Mouse (Mus musculus): ENCODE results near the gene Lect2. TPM values are rescaled to one million over a fixed set of nuclear protein-coding genes. Genes with fewer than 3 reads are reported as not detected.

Gene Lect2
- polyA plus RNA-seq, 1 experiment: not detected

DNA sequence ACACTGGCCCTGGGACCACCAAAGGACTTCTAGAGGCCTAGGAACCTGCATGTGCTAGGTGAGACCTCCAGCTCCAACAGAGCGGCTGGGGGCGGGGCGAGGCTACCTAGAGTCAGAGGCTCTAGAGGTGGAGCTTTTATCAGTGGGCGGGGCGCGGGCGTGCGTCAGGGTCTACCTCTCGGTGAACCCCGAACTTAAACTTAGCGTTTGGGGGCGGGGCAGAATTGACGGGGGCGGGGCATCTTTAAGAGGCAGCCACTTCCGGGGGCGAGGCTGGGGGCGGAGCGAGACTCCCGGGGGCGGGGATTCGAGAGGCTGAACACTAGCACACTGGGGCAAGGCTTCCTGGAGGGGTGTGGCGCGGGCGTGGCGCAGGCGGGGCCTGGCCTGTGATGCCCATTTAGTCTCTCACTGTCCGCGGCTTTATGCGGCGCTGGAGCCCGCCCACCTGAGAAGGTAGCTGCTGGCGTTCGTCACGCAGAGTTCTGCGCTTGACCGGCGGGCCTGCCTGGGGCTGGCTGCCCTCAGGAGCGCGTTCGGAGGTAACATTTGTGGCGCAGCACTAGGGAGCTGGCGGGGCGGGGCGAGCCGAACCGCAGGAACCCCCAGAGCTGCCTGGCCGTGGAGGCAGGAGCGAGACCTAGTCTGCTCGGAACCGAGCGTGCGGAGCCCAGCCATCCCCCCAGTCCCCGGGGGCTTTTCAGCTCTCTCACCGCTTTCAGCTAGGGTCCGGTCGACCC, 26.1 kb downstream of the Lect2 start, which contains the start of gene Fbxl21:
TSS of gene Fbxl21 (plus strand) at position 392 of the 740 bp plus-strand sequence.
- H3ac ChIP-seq (ENCODE audit: control insufficient read depth, insufficient read length, low read depth): peak within 1 kb of the TSS; percentile 46
- H3K4me3 ChIP-seq (ENCODE audit: insufficient read depth, poor library complexity, severe bottlenecking): peak within 1 kb of the TSS; percentile 25
- no peaks in the 10 kb centered on the region for H3K79me2 ChIP-seq (ENCODE audit: control insufficient read depth, insufficient read depth)
- TF ChIP-seq FOSL1 (IDR thresholded peaks at IDR 0.05; ENCODE audit: insufficient read depth, low read length, poor library complexity, severe bottlenecking) (no peak), CTCF (IDR thresholded peaks at IDR 0.05; ENCODE audit: control insufficient read depth, insufficient read depth, insufficient read length) (no peak), CEBPB (IDR thresholded peaks at IDR 0.05; ENCODE audit: low read depth) (no peak), USF1 (IDR thresholded peaks at IDR 0.05; ENCODE audit: low read depth) (no peak), MYOG (IDR thresholded peaks at IDR 0.05; ENCODE audit: control insufficient read depth, extremely low read depth, insufficient read length) (no peak), MYOD1 (IDR thresholded peaks at IDR 0.05; ENCODE audit: control insufficient read depth, insufficient read length, low read depth) (no peak), MAX (IDR thresholded peaks at IDR 0.05) (no peak)
- no peaks in the 10 kb centered on the region for H3K79me3 ChIP-seq (ENCODE audit: low read depth)
- peaks cover 8% of the 10 kb centered on the region for H3K27me3 ChIP-seq (ENCODE audit: control insufficient read depth, insufficient read depth, insufficient read length)
- H3K36me3 ChIP-seq (ENCODE audit: control insufficient read depth, insufficient read depth): no peaks in the 10 kb centered on the region

GRCm38 (mm10) chr13:56516816-56517215, 31.5 kb downstream of the Lect2 start:
- H3K79me3 ChIP-seq (ENCODE audit: low read depth): no peaks in the 10 kb centered on the region
- no peaks in the 10 kb centered on the region for H3K79me2 ChIP-seq (ENCODE audit: control insufficient read depth, insufficient read depth)
- no peak overlapping the region for H3K4me3 ChIP-seq (ENCODE audit: insufficient read depth, poor library complexity, severe bottlenecking)
- peaks cover 4% of the 10 kb centered on the region for H3K27me3 ChIP-seq (ENCODE audit: control insufficient read depth, insufficient read depth, insufficient read length)
- no peaks in the 10 kb centered on the region for H3K36me3 ChIP-seq (ENCODE audit: control insufficient read depth, insufficient read depth)
- TF ChIP-seq MAX (IDR thresholded peaks at IDR 0.05) (no peak), MYOD1 (IDR thresholded peaks at IDR 0.05; ENCODE audit: control insufficient read depth, insufficient read length, low read depth) (no peak), CTCF (IDR thresholded peaks at IDR 0.05; ENCODE audit: control insufficient read depth, insufficient read depth, insufficient read length) (no peak), MYOG (IDR thresholded peaks at IDR 0.05; ENCODE audit: control insufficient read depth, extremely low read depth, insufficient read length) (no peak), FOSL1 (IDR thresholded peaks at IDR 0.05; ENCODE audit: insufficient read depth, low read length, poor library complexity, severe bottlenecking) (no peak), USF1 (IDR thresholded peaks at IDR 0.05; ENCODE audit: low read depth) (no peak), CEBPB (IDR thresholded peaks at IDR 0.05; ENCODE audit: low read depth) (no peak)
- H3ac ChIP-seq (ENCODE audit: control insufficient read depth, insufficient read length, low read depth): no peak overlapping the region

GRCm38 (mm10) chr13:56516311-56516710, 32.0 kb downstream of the Lect2 start:
- H3K4me3 ChIP-seq (ENCODE audit: insufficient read depth, poor library complexity, severe bottlenecking): no peak overlapping the region
- H3K79me2 ChIP-seq (ENCODE audit: control insufficient read depth, insufficient read depth): no peaks in the 10 kb centered on the region
- H3K79me3 ChIP-seq (ENCODE audit: low read depth): no peaks in the 10 kb centered on the region
- peaks cover 4% of the 10 kb centered on the region for H3K27me3 ChIP-seq (ENCODE audit: control insufficient read depth, insufficient read depth, insufficient read length)
- H3K36me3 ChIP-seq (ENCODE audit: control insufficient read depth, insufficient read depth): no peaks in the 10 kb centered on the region
- H3ac ChIP-seq (ENCODE audit: control insufficient read depth, insufficient read length, low read depth): no peak overlapping the region
- TF ChIP-seq MYOG (IDR thresholded peaks at IDR 0.05; ENCODE audit: control insufficient read depth, extremely low read depth, insufficient read length) (no peak), USF1 (IDR thresholded peaks at IDR 0.05; ENCODE audit: low read depth) (no peak), FOSL1 (IDR thresholded peaks at IDR 0.05; ENCODE audit: insufficient read depth, low read length, poor library complexity, severe bottlenecking) (no peak), MYOD1 (IDR thresholded peaks at IDR 0.05; ENCODE audit: control insufficient read depth, insufficient read length, low read depth) (no peak), CTCF (IDR thresholded peaks at IDR 0.05; ENCODE audit: control insufficient read depth, insufficient read depth, insufficient read length) (no peak), MAX (IDR thresholded peaks at IDR 0.05) (no peak), CEBPB (IDR thresholded peaks at IDR 0.05; ENCODE audit: low read depth) (no peak)

DNA sequence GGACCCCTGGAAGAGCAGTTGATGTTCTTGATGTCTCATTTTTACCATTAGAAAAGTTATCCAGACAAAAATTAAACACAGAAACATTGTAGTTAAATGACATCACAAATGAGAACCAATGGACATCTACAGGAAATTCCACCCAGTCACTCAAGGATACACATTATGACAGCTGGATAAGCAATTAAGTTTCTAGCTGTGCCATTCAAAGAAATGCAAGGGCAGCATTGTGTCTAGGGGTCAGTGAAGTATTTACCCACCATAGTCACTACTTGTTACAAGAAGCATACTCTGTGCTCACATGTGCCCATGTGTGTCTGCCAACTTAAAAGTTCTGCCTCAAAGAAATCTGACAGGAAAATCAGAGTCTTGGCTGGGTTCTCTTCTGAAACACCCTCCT, 34.7 kb downstream of the Lect2 start:
- no peak overlapping the region for H3ac ChIP-seq (ENCODE audit: control insufficient read depth, insufficient read length, low read depth)
- peaks cover 4% of the 10 kb centered on the region for H3K27me3 ChIP-seq (ENCODE audit: control insufficient read depth, insufficient read depth, insufficient read length)
- no peak overlapping the region for H3K4me3 ChIP-seq (ENCODE audit: insufficient read depth, poor library complexity, severe bottlenecking)
- H3K79me2 ChIP-seq (ENCODE audit: control insufficient read depth, insufficient read depth): no peaks in the 10 kb centered on the region
- TF ChIP-seq USF1 (IDR thresholded peaks at IDR 0.05; ENCODE audit: low read depth) (no peak), MYOG (IDR thresholded peaks at IDR 0.05; ENCODE audit: control insufficient read depth, extremely low read depth, insufficient read length) (no peak), CTCF (IDR thresholded peaks at IDR 0.05; ENCODE audit: control insufficient read depth, insufficient read depth, insufficient read length) (no peak), MAX (IDR thresholded peaks at IDR 0.05) (no peak), MYOD1 (IDR thresholded peaks at IDR 0.05; ENCODE audit: control insufficient read depth, insufficient read length, low read depth) (no peak), CEBPB (IDR thresholded peaks at IDR 0.05; ENCODE audit: low read depth) (no peak), FOSL1 (IDR thresholded peaks at IDR 0.05; ENCODE audit: insufficient read depth, low read length, poor library complexity, severe bottlenecking) (no peak)
- H3K36me3 ChIP-seq (ENCODE audit: control insufficient read depth, insufficient read depth): no peaks in the 10 kb centered on the region
- no peaks in the 10 kb centered on the region for H3K79me3 ChIP-seq (ENCODE audit: low read depth)

GRCm38 (mm10) chr13:56509796-56510195, 38.5 kb downstream of the Lect2 start:
- Histone ChIP-seq H3K36me3 (ENCODE audit: control insufficient read depth, insufficient read depth) (no peaks in the 10 kb centered on the region), H3ac (ENCODE audit: control insufficient read depth, insufficient read length, low read depth) (no peak overlapping the region), H3K79me2 (ENCODE audit: control insufficient read depth, insufficient read depth) (no peaks in the 10 kb centered on the region), H3K79me3 (ENCODE audit: low read depth) (no peaks in the 10 kb centered on the region), H3K4me3 (ENCODE audit: insufficient read depth, poor library complexity, severe bottlenecking) (no peak overlapping the region), H3K27me3 (ENCODE audit: control insufficient read depth, insufficient read depth, insufficient read length) (peaks cover 4% of the 10 kb centered on the region)
- TF ChIP-seq MYOG (IDR thresholded peaks at IDR 0.05; ENCODE audit: control insufficient read depth, extremely low read depth, insufficient read length) (no peak), MAX (IDR thresholded peaks at IDR 0.05) (no peak), USF1 (IDR thresholded peaks at IDR 0.05; ENCODE audit: low read depth) (no peak), CEBPB (IDR thresholded peaks at IDR 0.05; ENCODE audit: low read depth) (no peak), CTCF (IDR thresholded peaks at IDR 0.05; ENCODE audit: control insufficient read depth, insufficient read depth, insufficient read length) (no peak), MYOD1 (IDR thresholded peaks at IDR 0.05; ENCODE audit: control insufficient read depth, insufficient read length, low read depth) (no peak), FOSL1 (IDR thresholded peaks at IDR 0.05; ENCODE audit: insufficient read depth, low read length, poor library complexity, severe bottlenecking) (no peak)

All from C2C12 (cell line).